Mouse (Mus musculus): Measurements from ENCODE around the gene Rpf2.

GRCm38 (mm10) chr10:40278317-40278716 is 31.5 kb upstream of the Rpf2 start:
- no peak for TF ChIP-seq CTCF (IDR thresholded peaks at IDR 0.05; ENCODE audit: borderline replicate concordance, extremely low read depth, insufficient read depth, insufficient read length)
- no peak for TF ChIP-seq POLR2A (IDR thresholded peaks at IDR 0.05; ENCODE audit: borderline replicate concordance, extremely low read depth, insufficient read depth, insufficient read length, poor library complexity, severe bottlenecking)

All from brain, embryonic 14.5 days (tissue).